Mouse (Mus musculus): ENCODE data around the gene Urb1.

DNA sequence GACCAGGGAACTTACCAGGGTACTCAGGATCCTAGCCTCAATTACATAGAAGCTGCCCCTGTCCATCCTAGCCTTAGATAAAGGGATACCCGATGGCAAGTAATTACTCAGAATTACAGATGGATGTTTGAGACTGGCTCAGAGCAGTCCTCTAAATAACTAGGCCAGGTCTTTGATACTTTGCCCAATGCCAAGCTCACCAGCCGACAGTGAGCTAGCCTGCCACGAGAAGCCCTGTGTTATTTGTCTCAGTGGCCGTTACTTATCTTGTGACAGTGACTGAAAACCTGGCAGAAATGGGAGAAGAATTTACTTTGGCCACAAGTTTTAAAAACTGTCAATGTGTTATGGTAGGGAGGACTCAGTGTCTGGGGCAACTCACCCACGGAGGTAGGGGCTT is 1.9 kb upstream of the Urb1 start:
- TF ChIP-seq GATA1 (IDR thresholded peaks at IDR 0.05; ENCODE audit: borderline replicate concordance, low read length) (no peak), FLI1 (IDR thresholded peaks at IDR 0.05; ENCODE audit: low read length) (no peak)

Measured in megakaryocyte, embryonic 14.5 days (primary cell).